Mouse (Mus musculus): ENCODE measurements around the gene Man2b1. TPM values are rescaled to one million over a fixed set of nuclear protein-coding genes. Genes with fewer than 3 reads are reported as not detected.
"Not testable (repeated sequence)": the region's sequence is repeated elsewhere in the genome, so short reads cannot be mapped to it uniquely, and the experiment has no call there.

Gene Man2b1
- polyA plus RNA-seq, 1 experiment from 2014 or later, result 20.7 TPM

GRCm38 (mm10) chr8:85076001-85076400 lies 7.1 kb upstream of the Man2b1 start:
- 84% methylated on average over 9 of the region's 9 CpGs for WGBS
- Histone ChIP-seq H3K36me3 (peaks cover 54% of the 10 kb centered on the region), H3K9me3 (no peaks in the 10 kb centered on the region), H3K9ac (replicated peaks) (no peak overlapping the region), H3K27me3 (no peaks in the 10 kb centered on the region), H3K27ac (replicated peaks) (no peak overlapping the region), H3K4me2 (replicated peaks) (no peak overlapping the region), H3K4me3 (no peak overlapping the region), H3K4me1 (peaks cover 24% of the 10 kb centered on the region)
- ATAC-seq (ENCODE audit: low FRiP score, low read depth), result no peak

GRCm38 (mm10) chr8:85076993-85077392 lies 6.1 kb upstream of the Man2b1 start:
- peak; percentile 28; the same call in 1 of the 2 replicates for ATAC-seq (ENCODE audit: low FRiP score, low read depth)
- peaks cover 54% of the 10 kb centered on the region for H3K36me3 ChIP-seq

GRCm38 (mm10) chr8:85080214-85080531 lies 2.9 kb upstream of the Man2b1 start:
- Histone ChIP-seq H3K27ac (replicated peaks) (no peak overlapping the region; the same call in 1 of the 2 replicates), H3K4me2 (replicated peaks) (peak overlapping the region; percentile 96), H3K27me3 (peaks cover 7% of the 10 kb centered on the region; the same call in 1 of the 2 replicates), H3K4me3 (peak overlapping the region; percentile 83), H3K9me3 (no peaks in the 10 kb centered on the region), H3K9ac (replicated peaks) (peak overlapping the region; percentile 85), H3K4me1 (peaks cover 34% of the 10 kb centered on the region), H3K36me3 (peaks cover 34% of the 10 kb centered on the region)
- WGBS, result 0% methylated on average over 25 of the region's 25 CpGs
- ATAC-seq (ENCODE audit: low FRiP score, low read depth), result no peak

More at GRCm38 (mm10) chr8:85076993-85077392, 6.1 kb upstream of the Man2b1 start:
- Histone ChIP-seq H3K9ac (replicated peaks) (no peak overlapping the region), H3K27me3 (no peaks in the 10 kb centered on the region), H3K27ac (replicated peaks) (no peak overlapping the region), H3K4me3 (no peak overlapping the region), H3K9me3 (no peaks in the 10 kb centered on the region), H3K4me2 (replicated peaks) (no peak overlapping the region), H3K4me1 (peaks cover 31% of the 10 kb centered on the region)
- WGBS, result 0% methylated on average over 2 of the region's 2 CpGs

- H3K4me2 ChIP-seq (replicated peaks), result peak within 1 kb of the TSS; percentile 96
- WGBS, result under 1% methylated on average over 30 of the region's 30 CpGs
- peaks cover 32% of the 10 kb centered on the region for H3K36me3 ChIP-seq
- H3K9me3 ChIP-seq, result no peaks in the 10 kb centered on the region
- H3K27ac ChIP-seq (replicated peaks), result no peak within 1 kb of the TSS; the same call in 1 of the 2 replicates
- H3K4me3 ChIP-seq, result peak within 1 kb of the TSS; percentile 83
- peaks cover 34% of the 10 kb centered on the region for H3K4me1 ChIP-seq
- H3K9ac ChIP-seq (replicated peaks), result peak within 1 kb of the TSS; percentile 85
- H3K27me3 ChIP-seq, result peaks cover 7% of the 10 kb centered on the region; the same call in 1 of the 2 replicates
- ATAC-seq (ENCODE audit: low FRiP score, low read depth), result peak; percentile 31; the same call in 1 of the 2 replicates
These were observed 2.4 kb upstream of the Man2b1 start, which contains the start of gene Wdr83os for GRCm38 (mm10) chr8:85080532-85081215. TSS of gene Wdr83os (plus strand) at chr8:85080740.

GRCm38 (mm10) chr8:85081216-85081555 lies 1.9 kb upstream of the Man2b1 start, which contains the start of gene Wdr83:
TSS of gene Wdr83 (minus strand) at chr8:85081306.
- Histone ChIP-seq H3K27me3 (peaks cover 7% of the 10 kb centered on the region; the same call in 1 of the 2 replicates), H3K4me2 (replicated peaks) (peak within 1 kb of the TSS; percentile 96), H3K4me1 (peaks cover 34% of the 10 kb centered on the region), H3K4me3 (peak within 1 kb of the TSS; percentile 83), H3K9me3 (no peaks in the 10 kb centered on the region), H3K36me3 (peaks cover 27% of the 10 kb centered on the region), H3K9ac (replicated peaks) (peak within 1 kb of the TSS; percentile 85), H3K27ac (replicated peaks) (no peak within 1 kb of the TSS; the same call in 1 of the 2 replicates)
- peak; percentile 32; the same call in 1 of the 2 replicates for ATAC-seq (ENCODE audit: low FRiP score, low read depth)
- 5% methylated on average over 9 of the region's 9 CpGs for WGBS

- Histone ChIP-seq H3K4me1 (peaks cover 33% of the 10 kb centered on the region), H3K36me3 (peaks cover 29% of the 10 kb centered on the region)
- H3K27ac ChIP-seq (replicated peaks); H3K9me3 ChIP-seq; H3K4me3 ChIP-seq; H3K27me3 ChIP-seq; H3K9ac ChIP-seq (replicated peaks); ATAC-seq (ENCODE audit: low FRiP score, low read depth); H3K4me2 ChIP-seq (replicated peaks): not testable (repeated sequence)
- 88% methylated on average over 4 of the region's 4 CpGs for WGBS
These were observed 901 bp upstream of the Man2b1 start for GRCm38 (mm10) chr8:85082169-85082568.

GRCm38 (mm10) chr8:85084633-85085032 lies 1.6 kb downstream of the Man2b1 start:
- Histone ChIP-seq H3K4me1 (peaks cover 27% of the 10 kb centered on the region), H3K9ac (replicated peaks) (no peak overlapping the region), H3K9me3 (no peaks in the 10 kb centered on the region), H3K36me3 (peaks cover 30% of the 10 kb centered on the region), H3K4me3 (no peak overlapping the region), H3K27ac (replicated peaks) (no peak overlapping the region), H3K27me3 (peaks cover 7% of the 10 kb centered on the region; the same call in 1 of the 2 replicates), H3K4me2 (replicated peaks) (no peak overlapping the region)
- ATAC-seq (ENCODE audit: low FRiP score, low read depth), result no peak
- 89% methylated on average over 8 of the region's 8 CpGs for WGBS

GRCm38 (mm10) chr8:85086238-85086637 lies 3.2 kb downstream of the Man2b1 start:
- no peak overlapping the region for H3K9ac ChIP-seq (replicated peaks)
- no peaks in the 10 kb centered on the region for H3K9me3 ChIP-seq
- H3K4me1 ChIP-seq, result peaks cover 21% of the 10 kb centered on the region
- H3K36me3 ChIP-seq, result peaks cover 35% of the 10 kb centered on the region
- 75% methylated on average over 3 of the region's 3 CpGs for WGBS
- peaks cover 7% of the 10 kb centered on the region; the same call in 1 of the 2 replicates for H3K27me3 ChIP-seq
- H3K4me3 ChIP-seq, result no peak overlapping the region
- H3K27ac ChIP-seq (replicated peaks), result no peak overlapping the region
- no peak for ATAC-seq (ENCODE audit: low FRiP score, low read depth)
- H3K4me2 ChIP-seq (replicated peaks), result no peak overlapping the region

GRCm38 (mm10) chr8:85088771-85089170 lies 5.7 kb downstream of the Man2b1 start:
- ATAC-seq (ENCODE audit: low FRiP score, low read depth), result no peak
- WGBS, result 87% methylated on average over 2 of the region's 2 CpGs
- no peak overlapping the region for H3K4me3 ChIP-seq
- H3K36me3 ChIP-seq, result peaks cover 51% of the 10 kb centered on the region
- peaks cover 3% of the 10 kb centered on the region for H3K4me1 ChIP-seq
- no peak overlapping the region for H3K27ac ChIP-seq (replicated peaks)
- peaks cover 5% of the 10 kb centered on the region; the same call in 1 of the 2 replicates for H3K27me3 ChIP-seq
- no peak overlapping the region for H3K4me2 ChIP-seq (replicated peaks)
- no peak overlapping the region for H3K9ac ChIP-seq (replicated peaks)
- H3K9me3 ChIP-seq, result no peaks in the 10 kb centered on the region

GRCm38 (mm10) chr8:85090856-85091255 lies 7.8 kb downstream of the Man2b1 start:
- H3K36me3 ChIP-seq, result peaks cover 66% of the 10 kb centered on the region
- WGBS, result 91% methylated on average over 11 of the region's 11 CpGs
- H3K9ac ChIP-seq (replicated peaks), result no peak overlapping the region
- no peaks in the 10 kb centered on the region for H3K27me3 ChIP-seq
- no peak overlapping the region for H3K27ac ChIP-seq (replicated peaks)
- no peak for ATAC-seq (ENCODE audit: low FRiP score, low read depth)
- no peaks in the 10 kb centered on the region for H3K9me3 ChIP-seq
- H3K4me3 ChIP-seq, result no peak overlapping the region
- H3K4me1 ChIP-seq, result no peaks in the 10 kb centered on the region
- no peak overlapping the region for H3K4me2 ChIP-seq (replicated peaks)

- no peak overlapping the region for H3K4me2 ChIP-seq (replicated peaks)
- H3K27me3 ChIP-seq, result no peaks in the 10 kb centered on the region
- no peaks in the 10 kb centered on the region for H3K4me1 ChIP-seq
- peaks cover 72% of the 10 kb centered on the region for H3K36me3 ChIP-seq
- no peak overlapping the region for H3K4me3 ChIP-seq
- H3K9ac ChIP-seq (replicated peaks), result no peak overlapping the region
- no peaks in the 10 kb centered on the region for H3K9me3 ChIP-seq
- H3K27ac ChIP-seq (replicated peaks), result no peak overlapping the region
- ATAC-seq (ENCODE audit: low FRiP score, low read depth), result no peak
- 35% methylated on average over 21 of the region's 21 CpGs for WGBS
These were observed 8.5 kb downstream of the Man2b1 start for GRCm38 (mm10) chr8:85091526-85092090.

GRCm38 (mm10) chr8:85095051-85095450 lies 12.0 kb downstream of the Man2b1 start:
- Histone ChIP-seq H3K27me3 (no peaks in the 10 kb centered on the region), H3K27ac (replicated peaks) (no peak overlapping the region), H3K9ac (replicated peaks) (no peak overlapping the region), H3K4me1 (no peaks in the 10 kb centered on the region), H3K4me3 (no peak overlapping the region), H3K4me2 (replicated peaks) (no peak overlapping the region), H3K36me3 (peaks cover 71% of the 10 kb centered on the region), H3K9me3 (no peaks in the 10 kb centered on the region)
- 94% methylated on average over 13 of the region's 13 CpGs for WGBS
- no peak for ATAC-seq (ENCODE audit: low FRiP score, low read depth)
